Comparison of ENCODE assay signal across 13 mouse cellular contexts in the genomic region with DNA sequence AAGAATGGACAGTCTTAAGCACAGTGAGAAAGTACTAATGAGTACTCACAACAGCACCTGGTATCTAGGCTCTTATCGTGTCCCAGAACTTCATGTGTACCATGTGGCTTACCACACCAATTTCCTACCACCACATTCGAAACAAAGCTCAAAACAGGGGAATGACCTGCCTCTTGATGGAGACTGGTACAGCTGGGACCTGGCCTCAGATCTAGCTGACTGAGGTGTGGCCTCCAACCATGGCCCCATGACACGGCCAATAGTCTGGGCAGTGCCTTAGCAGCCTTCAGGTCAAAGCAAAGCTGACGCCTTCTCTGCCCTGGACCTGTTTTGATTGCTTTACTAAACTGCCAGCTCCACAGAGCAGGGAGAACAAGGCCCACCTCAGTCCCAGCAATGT. TPM values are rescaled to one million over a fixed set of nuclear protein-coding genes. Genes with fewer than 3 reads are reported as not detected.
A peak's percentile ranks its signal among the peaks of the same experiment; 100 is the strongest.
DNase-seq lines count a peak whose midpoint lies in the region; ATAC-seq lines count a peak whose summit lies in the region.
"Had no signal": no experiment of that assay in that cellular context is flagged by ENCODE, and none has a peak within 500 bp of the region (broad histone marks: within the 10 kb centered on the region; RNA-seq: fewer than 3 reads in every experiment).

No protein-coding gene starts in this region.

- H3K4me1 ChIP-seq in heart, embryonic 16.5 days (ENCODE audit: control insufficient read depth, insufficient read depth, low read length), result peaks cover 27% of the 10 kb centered on the region
- peaks cover 50% of the 10 kb centered on the region for H3K4me1 ChIP-seq in liver, embryonic 13.5 days (replicated peaks)
- peaks cover 2% of the 10 kb centered on the region; the same call in 1 of the 2 replicates for H3K4me1 ChIP-seq in midbrain, embryonic 11.5 days (ENCODE audit: control insufficient read depth, insufficient read depth, low read length)
- peaks cover 6% of the 10 kb centered on the region; the same call in 1 of the 2 replicates for H3K4me1 ChIP-seq in midbrain, embryonic 16.5 days (ENCODE audit: control insufficient read depth, insufficient read depth, low read length)

- no peaks in the 10 kb centered on the region for H3K27me3 ChIP-seq in heart, embryonic 16.5 days (ENCODE audit: control insufficient read depth, insufficient read depth, low read length)
- H3K27me3 ChIP-seq in liver, embryonic 13.5 days, result no peaks in the 10 kb centered on the region
- H3K27me3 ChIP-seq in midbrain, embryonic 11.5 days (ENCODE audit: control insufficient read depth, insufficient read depth, low read length), result no peaks in the 10 kb centered on the region
- H3K27me3 ChIP-seq in midbrain, embryonic 16.5 days (ENCODE audit: control insufficient read depth, insufficient read depth, low read depth, low read length), result no peaks in the 10 kb centered on the region
- H3K27me3 ChIP-seq: forebrain, embryonic 12.5 days; hindbrain, embryonic 15.5 days had no signal

- no peak for DNase-seq in heart, adult 18-20 months
- peak; percentile 68 for DNase-seq in 416B (ENCODE audit: low read depth)
- DNase-seq in liver, embryonic 13.5 days, result no peak
- no peak for DNase-seq in midbrain, embryonic 11.5 days (ENCODE audit: low spot score, missing footprints)
- no peak for DNase-seq in frontal cortex, postnatal 25 days (ENCODE audit: low spot score in 2 of 2)
- DNase-seq: gastrocnemius, postnatal 14 days; thymus, postnatal 4 days had no signal

- H3K4me3 ChIP-seq in heart, embryonic 16.5 days (ENCODE audit: low read length), result no peak overlapping the region
- no peak overlapping the region for H3K4me3 ChIP-seq in liver, embryonic 13.5 days (replicated peaks)
- no peak overlapping the region for H3K4me3 ChIP-seq in midbrain, embryonic 11.5 days (ENCODE audit: low read depth, low read length)
- H3K4me3 ChIP-seq in midbrain, embryonic 16.5 days (ENCODE audit: low read depth, low read length), result no peak overlapping the region
- H3K4me3 ChIP-seq: forebrain, embryonic 12.5 days; hindbrain, embryonic 15.5 days had no signal

- H3K4me2 ChIP-seq in heart, embryonic 16.5 days (ENCODE audit: low read depth, low read length), result no peak overlapping the region
- H3K4me2 ChIP-seq in liver, embryonic 13.5 days, result no peak overlapping the region
- no peak overlapping the region for H3K4me2 ChIP-seq in midbrain, embryonic 11.5 days
- no peak overlapping the region for H3K4me2 ChIP-seq in midbrain, embryonic 16.5 days (ENCODE audit: low read length)
- H3K4me2 ChIP-seq: forebrain, embryonic 12.5 days; hindbrain, embryonic 15.5 days had no signal

- H3K9me3 ChIP-seq in heart, embryonic 16.5 days (replicated peaks; ENCODE audit: control insufficient read depth, low read length), result no peaks in the 10 kb centered on the region
- H3K9me3 ChIP-seq in liver, embryonic 13.5 days (replicated peaks), result no peaks in the 10 kb centered on the region
- H3K9me3 ChIP-seq in midbrain, embryonic 11.5 days (ENCODE audit: control insufficient read depth, low read length), result no peaks in the 10 kb centered on the region
- no peaks in the 10 kb centered on the region for H3K9me3 ChIP-seq in midbrain, embryonic 16.5 days (replicated peaks; ENCODE audit: control insufficient read depth, low read length, poor library complexity, severe bottlenecking)
- H3K9me3 ChIP-seq: forebrain, embryonic 12.5 days; hindbrain, embryonic 15.5 days had no signal

- WGBS in heart, embryonic 16.5 days, result 52% methylated on average over 4 of the region's 4 CpGs
- 32% methylated on average over 4 of the region's 4 CpGs for WGBS in liver, embryonic 13.5 days (ENCODE audit: insufficient replicate concordance)
- WGBS in midbrain, embryonic 11.5 days, result 84% methylated on average over 4 of the region's 4 CpGs
- WGBS in midbrain, embryonic 16.5 days, result 80% methylated on average over 4 of the region's 4 CpGs

- no peak for ATAC-seq in heart, embryonic 16.5 days (replicated peaks; ENCODE audit: extremely low read depth, insufficient read depth, low FRiP score)
- ATAC-seq in granulocyte monocyte progenitor cell, adult 5-6 weeks (replicated peaks; ENCODE audit: poor library complexity, severe bottlenecking), result peak; percentile 38; the same call in 1 of the 2 replicates
- peak; percentile 50; the same call in 1 of the 2 replicates for ATAC-seq in liver, embryonic 13.5 days (ENCODE audit: low read depth)
- ATAC-seq in midbrain, embryonic 11.5 days (ENCODE audit: low FRiP score), result no peak
- no peak for ATAC-seq in midbrain, embryonic 16.5 days
- ATAC-seq: lung, postnatal 0 days had no signal

- no peaks in the 10 kb centered on the region for H3K36me3 ChIP-seq in heart, embryonic 16.5 days (ENCODE audit: control insufficient read depth, insufficient read depth)
- H3K36me3 ChIP-seq in liver, embryonic 13.5 days, result peaks cover 9% of the 10 kb centered on the region; the same call in 1 of the 2 replicates
- no peaks in the 10 kb centered on the region for H3K36me3 ChIP-seq in midbrain, embryonic 11.5 days (ENCODE audit: control insufficient read depth, insufficient read depth, low read length)
- no peaks in the 10 kb centered on the region for H3K36me3 ChIP-seq in midbrain, embryonic 16.5 days (ENCODE audit: control insufficient read depth, insufficient read depth, low read length)
- H3K36me3 ChIP-seq: forebrain, embryonic 12.5 days; hindbrain, embryonic 15.5 days had no signal

- no peak overlapping the region for H3K9ac ChIP-seq in heart, embryonic 16.5 days (ENCODE audit: low read length)
- H3K9ac ChIP-seq in liver, embryonic 13.5 days, result peak overlapping the region; percentile 1; the same call in 1 of the 2 replicates
- H3K9ac ChIP-seq in midbrain, embryonic 11.5 days (ENCODE audit: low read length), result no peak overlapping the region
- H3K9ac ChIP-seq in midbrain, embryonic 16.5 days (ENCODE audit: low read depth, low read length), result no peak overlapping the region
- H3K9ac ChIP-seq: forebrain, embryonic 12.5 days; hindbrain, embryonic 15.5 days had no signal

- H3K27ac ChIP-seq in heart, embryonic 16.5 days (ENCODE audit: low read length), result peak overlapping the region; percentile 56
- peak overlapping the region; percentile 62 for H3K27ac ChIP-seq in liver, embryonic 13.5 days
- H3K27ac ChIP-seq in midbrain, embryonic 11.5 days (ENCODE audit: low read depth, low read length), result no peak overlapping the region
- no peak overlapping the region for H3K27ac ChIP-seq in midbrain, embryonic 16.5 days (ENCODE audit: low read length)
- H3K27ac ChIP-seq: forebrain, embryonic 12.5 days; hindbrain, embryonic 15.5 days had no signal

RNA-seq across cellular contexts. Expression of gene Tex2, which starts 56.5 kb away (rescaled TPM):
- polyA plus RNA-seq in heart, embryonic 16.5 days (2015; fragmentation: Nextera tagmentation; extraction: Ambion mirVana), result 14.2 and 15.0 TPM in 2 replicates
- 10 to 100 TPM; 41.5 to 42.0 TPM for total RNA-seq in heart, adult 18-20 months (2021)
- total RNA-seq in granulocyte monocyte progenitor cell, adult 5-6 weeks (2014; fragmentation: Nextera tagmentation), result 73.6 and 80.2 TPM in 2 replicates
- 77.5 and 84.3 TPM in 2 replicates for total RNA-seq in granulocyte monocyte progenitor cell, adult 5-6 weeks (2017)
- 7.5 and 9.8 TPM in 2 replicates for polyA plus RNA-seq in liver, embryonic 13.5 days (2015; fragmentation: Nextera tagmentation; extraction: Ambion mirVana)
- polyA plus RNA-seq in midbrain, embryonic 11.5 days (2014; fragmentation: Nextera tagmentation; extraction: Ambion mirVana), result 9.9 and 10.8 TPM in 2 replicates
- polyA plus RNA-seq in midbrain, embryonic 16.5 days (2015; fragmentation: Nextera tagmentation; extraction: Ambion mirVana), result 35.9 and 37.5 TPM in 2 replicates

Comparison
In these comparisons a context has a peak if more than half of its experiments do, and no peak if none do; other contexts are left out.
1. ATAC-seq: peak in granulocyte monocyte progenitor cell, adult 5-6 weeks (single experiment) and liver, embryonic 13.5 days (single experiment); none in heart, embryonic 16.5 days (single experiment), midbrain, embryonic 11.5 days (single experiment) and midbrain, embryonic 16.5 days (single experiment).
2. H3K27ac ChIP-seq: peak in heart, embryonic 16.5 days (single experiment) and liver, embryonic 13.5 days (single experiment); none in midbrain, embryonic 11.5 days (single experiment) and midbrain, embryonic 16.5 days (single experiment).